Mouse (Mus musculus): ENCODE data around the gene Prrt2.

Gene Prrt2

GRCm38 (mm10) chr7:127003620-127004019 lies 17.4 kb downstream of the Prrt2 start:
- DNase-seq (ENCODE audit: low read depth, low spot score): no peak

GRCm38 (mm10) chr7:126999568-126999967 lies 21.4 kb downstream of the Prrt2 start:
- no peak for DNase-seq (ENCODE audit: low read depth, low spot score)

GRCm38 (mm10) chr7:126996449-126996848 lies 24.6 kb downstream of the Prrt2 start:
- DNase-seq (ENCODE audit: low read depth, low spot score): no peak

GRCm38 (mm10) chr7:126988816-126989215 lies 32.2 kb downstream of the Prrt2 start:
- DNase-seq (ENCODE audit: low read depth, low spot score): no peak

GRCm38 (mm10) chr7:126986319-126986718 lies 34.7 kb downstream of the Prrt2 start:
- DNase-seq (ENCODE audit: low read depth, low spot score): peak; percentile 25

- DNase-seq (ENCODE audit: low read depth, low spot score): no peak
Measured at GRCm38 (mm10) chr7:126984667-126985444, 36.2 kb downstream of the Prrt2 start.

- no peak for DNase-seq (ENCODE audit: low read depth, low spot score)
Measured at GRCm38 (mm10) chr7:126983113-126983512, 37.9 kb downstream of the Prrt2 start.

GRCm38 (mm10) chr7:126982054-126982453 lies 39.0 kb downstream of the Prrt2 start:
- no peak for DNase-seq (ENCODE audit: low read depth, low spot score)

GRCm38 (mm10) chr7:126981601-126982000 lies 39.4 kb downstream of the Prrt2 start:
- no peak for DNase-seq (ENCODE audit: low read depth, low spot score)

- no peak for DNase-seq (ENCODE audit: low read depth, low spot score)
Measured at GRCm38 (mm10) chr7:126978841-126979240, 42.2 kb downstream of the Prrt2 start.

GRCm38 (mm10) chr7:126976878-126977459 lies 44.0 kb downstream of the Prrt2 start:
- no peak for DNase-seq (ENCODE audit: low read depth, low spot score)

- peak; percentile 94 for DNase-seq (ENCODE audit: low read depth, low spot score)
Measured at GRCm38 (mm10) chr7:126975950-126976866, 44.8 kb downstream of the Prrt2 start, which contains the start of gene Cdiptos. Gene Cdiptos (minus strand): TSS chr7:126976098.

- no peak for DNase-seq (ENCODE audit: low read depth, low spot score)
Measured at GRCm38 (mm10) chr7:126975893-126975949, 45.3 kb downstream of the Prrt2 start, which contains the start of gene Cdipt. Gene Cdipt (plus strand): TSS chr7:126975914.

GRCm38 (mm10) chr7:126975493-126975892 lies 45.5 kb downstream of the Prrt2 start:
- no peak for DNase-seq (ENCODE audit: low read depth, low spot score)
